Mouse (Mus musculus) mouse embryonic stem cell (cell line): ENCODE data around the gene Golga5.

Experiments used
- in situ Hi-C, 2 experiments: fragments of 300-500 bp; cut with MboI; formaldehyde crosslinking; loops; 1 replicate in 1 of 2; 3 replicates in 1 of 2; pipeline ENCODE4 v1.14.3; 2019 to 2020; ENCODE audit warnings: low sequenced_read_pairs in 2 of 2, low pct_unique_long_range_greater_than_20kb in 1 of 2, mixed read lengths in 1 of 2; ENCODE audit not compliant: unreplicated experiment in 1 of 2

Gene Golga5

GRCm38 (mm10) chr12:102468894-102469764, at the start of gene Golga5:
TSS of gene Golga5 (plus strand) at chr12:102469135.
- in situ Hi-C loops, result loop anchor here in 1 of 2 experiments (5.0 kb wide), 1 partner anchor 77 kb away; no protein-coding TSS in a partner anchor

- in situ Hi-C loops, result no loop called here
Observed at GRCm38 (mm10) chr12:102419544-102419943, 49.4 kb upstream of the Golga5 start.

- in situ Hi-C loops, result no loop called here
Observed at GRCm38 (mm10) chr12:102420168-102420890, 48.6 kb upstream of the Golga5 start.

- in situ Hi-C loops, result no loop called here
Observed at GRCm38 (mm10) chr12:102422065-102422464, 46.9 kb upstream of the Golga5 start.

- in situ Hi-C loops, result no loop called here
Observed at GRCm38 (mm10) chr12:102422623-102423320, 46.2 kb upstream of the Golga5 start.

GRCm38 (mm10) chr12:102423625-102424024, 45.3 kb upstream of the Golga5 start:
- in situ Hi-C loops, result no loop called here

GRCm38 (mm10) chr12:102424456-102424855, 44.5 kb upstream of the Golga5 start:
- in situ Hi-C loops, result no loop called here

GRCm38 (mm10) chr12:102425048-102425578, 43.8 kb upstream of the Golga5 start:
- in situ Hi-C loops, result no loop called here

GRCm38 (mm10) chr12:102426285-102426684, 42.6 kb upstream of the Golga5 start:
- in situ Hi-C loops, result no loop called here

GRCm38 (mm10) chr12:102429656-102430055, 39.3 kb upstream of the Golga5 start:
- in situ Hi-C loops, result no loop called here

- in situ Hi-C loops, result no loop called here
Observed at GRCm38 (mm10) chr12:102430228-102430627, 38.7 kb upstream of the Golga5 start.

GRCm38 (mm10) chr12:102432238-102432637, 36.7 kb upstream of the Golga5 start:
- in situ Hi-C loops, result no loop called here

- in situ Hi-C loops, result no loop called here
Observed at GRCm38 (mm10) chr12:102434107-102434506, 34.8 kb upstream of the Golga5 start.

GRCm38 (mm10) chr12:102436939-102437526, 31.9 kb upstream of the Golga5 start:
- in situ Hi-C loops, result no loop called here

GRCm38 (mm10) chr12:102437952-102438351, 31.0 kb upstream of the Golga5 start:
- in situ Hi-C loops, result no loop called here

- in situ Hi-C loops, result no loop called here
Observed at GRCm38 (mm10) chr12:102438983-102439631, 29.8 kb upstream of the Golga5 start.

- in situ Hi-C loops, result no loop called here
Observed at GRCm38 (mm10) chr12:102439632-102440023, 29.3 kb upstream of the Golga5 start, which contains the start of gene Lgmn. TSS of gene Lgmn (minus strand) at chr12:102439813.

- in situ Hi-C loops, result no loop called here
Observed at GRCm38 (mm10) chr12:102440551-102440950, 28.4 kb upstream of the Golga5 start.
